Mouse (Mus musculus): ENCODE data around the gene Lsamp. TPM values are rescaled to one million over a fixed set of nuclear protein-coding genes. Genes with fewer than 3 reads are reported as not detected.

The Lsamp gene
- total and polyA plus RNA-seq, 2 experiments from 2014 or later = 0.61 to 0.95 TPM

DNA sequence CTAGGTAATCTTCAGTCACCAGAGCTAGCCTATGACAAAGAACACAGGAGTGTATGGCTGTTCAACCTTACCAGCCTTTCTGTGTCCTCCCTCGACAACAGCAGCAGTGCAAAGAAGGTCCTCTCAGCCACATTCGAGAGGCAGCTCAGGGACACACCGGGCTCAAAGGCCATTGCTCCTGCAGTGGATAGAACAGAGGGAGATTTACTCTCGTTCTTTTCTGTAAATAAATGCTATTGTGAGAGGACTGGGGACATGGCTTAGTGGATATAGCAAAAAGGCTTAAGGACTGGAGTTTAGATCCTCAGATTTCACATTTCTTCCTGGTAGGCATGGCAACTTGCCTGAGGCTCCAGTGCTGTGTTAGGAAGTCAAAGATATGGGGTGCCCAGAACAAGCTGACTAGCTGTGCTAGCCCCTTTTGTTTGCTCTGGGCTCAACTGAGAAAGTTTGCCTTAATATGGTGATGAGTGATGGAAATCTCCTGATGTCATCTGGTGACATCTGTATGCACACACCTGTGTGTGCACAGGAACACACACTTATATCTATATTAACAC lies 913.7 kb downstream of the Lsamp start:
- H3K36me3 ChIP-seq (replicated peaks; ENCODE audit: control insufficient read depth, insufficient read depth, low read length) = no peaks in the 10 kb centered on the region
- H3K9me3 ChIP-seq (replicated peaks; ENCODE audit: control insufficient read depth, low read length) = no peaks in the 10 kb centered on the region
- no peak overlapping the region for H3K4me3 ChIP-seq (ENCODE audit: low read depth, low read length)
- H3K4me1 ChIP-seq (ENCODE audit: control insufficient read depth, insufficient read depth) = no peaks in the 10 kb centered on the region
- no peak overlapping the region for H3K9ac ChIP-seq (replicated peaks; ENCODE audit: low read depth, low read length)
- no peak overlapping the region for H3K4me2 ChIP-seq (ENCODE audit: low read depth, low read length)
- H3K27ac ChIP-seq (ENCODE audit: low read depth) = no peak overlapping the region
- DNase-seq (ENCODE audit: low spot score) (no peak), ATAC-seq (ENCODE audit: insufficient read depth, low read depth) (no peak)
- no peak for TF ChIP-seq CTCF (IDR thresholded peaks at IDR 0.05; ENCODE audit: low read depth)
- TF ChIP-seq EP300 (IDR thresholded peaks at IDR 0.05; ENCODE audit: low read depth) = no peak
- WGBS = 64% methylated on average over 4 of the region's 4 CpGs
- H3K27me3 ChIP-seq (ENCODE audit: control insufficient read depth, insufficient read depth, low read length) = no peaks in the 10 kb centered on the region

DNA sequence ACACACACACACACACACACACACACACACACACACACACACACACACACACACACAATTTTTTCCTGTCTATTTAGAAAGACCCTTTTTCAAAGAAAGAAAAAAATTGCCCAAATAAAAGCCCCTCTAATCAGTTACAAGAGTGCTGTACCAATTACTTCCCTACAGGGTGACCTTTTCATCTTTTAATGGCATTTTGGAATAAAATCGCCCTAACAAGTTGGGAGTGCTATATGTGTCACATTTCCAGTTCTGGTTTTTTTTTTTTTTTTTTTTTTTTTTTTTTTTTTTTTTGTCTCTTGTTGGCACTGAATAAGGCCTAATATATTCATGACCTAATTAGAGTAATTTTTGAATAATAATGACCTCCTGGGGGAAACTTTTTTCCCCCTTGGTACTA lies 923.7 kb downstream of the Lsamp start:
- Histone ChIP-seq H3K4me2 (ENCODE audit: low read depth, low read length) (no peak overlapping the region), H3K27me3 (ENCODE audit: control insufficient read depth, insufficient read depth, low read length) (no peaks in the 10 kb centered on the region), H3K27ac (ENCODE audit: low read depth) (no peak overlapping the region), H3K4me3 (ENCODE audit: low read depth, low read length) (no peak overlapping the region), H3K4me1 (ENCODE audit: control insufficient read depth, insufficient read depth) (no peaks in the 10 kb centered on the region), H3K9ac (replicated peaks; ENCODE audit: low read depth, low read length) (no peak overlapping the region), H3K36me3 (replicated peaks; ENCODE audit: control insufficient read depth, insufficient read depth, low read length) (no peaks in the 10 kb centered on the region), H3K9me3 (replicated peaks; ENCODE audit: control insufficient read depth, low read length) (no peaks in the 10 kb centered on the region)
- TF ChIP-seq EP300 (IDR thresholded peaks at IDR 0.05; ENCODE audit: low read depth) = no peak
- TF ChIP-seq CTCF (IDR thresholded peaks at IDR 0.05; ENCODE audit: low read depth) = no peak
- 39% methylated on average over 1 of the region's 1 CpGs for WGBS
- ATAC-seq (ENCODE audit: insufficient read depth, low read depth) (no peak), DNase-seq (ENCODE audit: low spot score) (no peak)

DNA sequence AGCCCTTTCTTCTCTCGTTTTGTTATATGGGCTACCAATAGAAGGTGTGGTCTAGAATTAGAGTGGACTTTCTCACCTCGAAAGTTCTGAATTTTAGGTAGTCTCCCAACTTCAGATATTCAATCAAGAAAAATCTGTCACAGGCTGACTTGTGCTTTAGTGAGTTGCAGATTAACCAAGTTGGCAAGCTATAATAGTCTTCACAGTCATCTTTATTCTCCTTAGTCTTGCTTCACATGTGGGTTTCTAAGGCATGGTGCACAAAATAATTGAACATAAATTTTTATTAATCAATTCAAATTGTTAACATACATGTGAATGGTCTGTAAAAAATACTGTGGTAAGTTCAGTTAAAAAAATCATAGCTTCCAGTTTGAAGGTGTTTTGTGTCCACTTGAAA lies 930.0 kb downstream of the Lsamp start:
- Histone ChIP-seq H3K9me3 (replicated peaks; ENCODE audit: control insufficient read depth, low read length) (no peaks in the 10 kb centered on the region), H3K9ac (replicated peaks; ENCODE audit: low read depth, low read length) (no peak overlapping the region), H3K36me3 (replicated peaks; ENCODE audit: control insufficient read depth, insufficient read depth, low read length) (no peaks in the 10 kb centered on the region), H3K4me2 (ENCODE audit: low read depth, low read length) (no peak overlapping the region), H3K4me3 (ENCODE audit: low read depth, low read length) (no peak overlapping the region), H3K27me3 (ENCODE audit: control insufficient read depth, insufficient read depth, low read length) (no peaks in the 10 kb centered on the region), H3K4me1 (ENCODE audit: control insufficient read depth, insufficient read depth) (no peaks in the 10 kb centered on the region), H3K27ac (ENCODE audit: low read depth) (no peak overlapping the region)
- no peak for DNase-seq (ENCODE audit: low spot score)
- TF ChIP-seq CTCF (IDR thresholded peaks at IDR 0.05; ENCODE audit: low read depth) = no peak
- no peak for TF ChIP-seq EP300 (IDR thresholded peaks at IDR 0.05; ENCODE audit: low read depth)
- ATAC-seq (ENCODE audit: insufficient read depth, low read depth) = no peak
- 67% methylated on average over 2 of the region's 2 CpGs for WGBS

DNA sequence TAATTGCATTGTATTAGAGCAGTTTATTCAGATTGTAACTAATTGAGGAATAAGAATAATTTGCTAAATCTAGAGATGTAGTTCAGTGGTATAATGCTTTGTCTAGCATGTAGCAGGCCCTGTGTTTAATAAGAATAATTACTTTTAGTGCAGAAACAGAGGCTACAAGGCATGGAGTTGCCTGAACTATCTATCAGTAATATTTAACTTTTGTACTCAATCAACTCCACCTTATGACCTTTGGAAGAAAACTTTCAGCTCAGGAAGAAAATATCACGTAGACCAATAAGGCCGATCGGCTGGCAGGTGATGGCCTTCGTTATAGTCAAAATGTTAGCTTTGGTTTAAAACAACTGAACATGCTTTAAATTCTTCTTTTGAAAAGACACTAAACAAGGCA lies 946.4 kb downstream of the Lsamp start:
- no peaks in the 10 kb centered on the region for H3K36me3 ChIP-seq (replicated peaks; ENCODE audit: control insufficient read depth, insufficient read depth, low read length)
- H3K4me2 ChIP-seq (ENCODE audit: low read depth, low read length) = no peak overlapping the region
- H3K27ac ChIP-seq (ENCODE audit: low read depth) = no peak overlapping the region
- H3K9ac ChIP-seq (replicated peaks; ENCODE audit: low read depth, low read length) = no peak overlapping the region
- H3K9me3 ChIP-seq (replicated peaks; ENCODE audit: control insufficient read depth, low read length) = no peaks in the 10 kb centered on the region
- no peak for ATAC-seq (ENCODE audit: insufficient read depth, low read depth)
- no peaks in the 10 kb centered on the region for H3K27me3 ChIP-seq (ENCODE audit: control insufficient read depth, insufficient read depth, low read length)
- H3K4me3 ChIP-seq (ENCODE audit: low read depth, low read length) = no peak overlapping the region
- H3K4me1 ChIP-seq (ENCODE audit: control insufficient read depth, insufficient read depth) = no peaks in the 10 kb centered on the region
- 87% methylated on average over 4 of the region's 4 CpGs for WGBS
- DNase-seq (ENCODE audit: low spot score) = no peak
- TF ChIP-seq EP300 (IDR thresholded peaks at IDR 0.05; ENCODE audit: low read depth) (no peak), CTCF (IDR thresholded peaks at IDR 0.05; ENCODE audit: low read depth) (no peak)

DNA sequence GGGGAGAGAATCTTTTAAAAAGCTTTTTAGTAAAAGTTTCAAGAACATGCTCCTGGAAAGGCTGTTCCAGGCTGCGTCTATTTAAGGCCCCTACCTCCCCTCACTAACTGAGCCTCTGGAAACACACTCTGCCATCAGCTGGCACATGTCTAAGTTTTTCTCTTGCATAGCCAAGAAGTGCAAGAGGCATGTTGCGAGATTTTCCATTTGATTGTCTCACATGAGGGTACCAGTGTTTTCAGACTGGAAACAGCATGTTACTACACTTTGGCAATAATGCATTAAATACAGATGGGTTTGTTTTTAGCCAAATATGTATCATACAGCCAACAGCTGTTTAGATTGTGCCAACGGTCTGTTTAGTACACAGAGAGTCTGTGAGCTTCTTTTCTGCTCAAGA lies 958.1 kb downstream of the Lsamp start:
- DNase-seq (ENCODE audit: low spot score) (no peak), ATAC-seq (ENCODE audit: insufficient read depth, low read depth) (no peak)
- no peaks in the 10 kb centered on the region for H3K27me3 ChIP-seq (ENCODE audit: control insufficient read depth, insufficient read depth, low read length)
- H3K9ac ChIP-seq (replicated peaks; ENCODE audit: low read depth, low read length) = no peak overlapping the region
- TF ChIP-seq CTCF (IDR thresholded peaks at IDR 0.05; ENCODE audit: low read depth) = no peak
- no peak for TF ChIP-seq EP300 (IDR thresholded peaks at IDR 0.05; ENCODE audit: low read depth)
- 76% methylated on average over 3 of the region's 3 CpGs for WGBS
- H3K9me3 ChIP-seq (replicated peaks; ENCODE audit: control insufficient read depth, low read length) = no peaks in the 10 kb centered on the region
- no peaks in the 10 kb centered on the region for H3K4me1 ChIP-seq (ENCODE audit: control insufficient read depth, insufficient read depth)
- H3K4me2 ChIP-seq (ENCODE audit: low read depth, low read length) = no peak overlapping the region
- no peak overlapping the region for H3K4me3 ChIP-seq (ENCODE audit: low read depth, low read length)
- H3K27ac ChIP-seq (ENCODE audit: low read depth) = no peak overlapping the region
- no peaks in the 10 kb centered on the region for H3K36me3 ChIP-seq (replicated peaks; ENCODE audit: control insufficient read depth, insufficient read depth, low read length)

DNA sequence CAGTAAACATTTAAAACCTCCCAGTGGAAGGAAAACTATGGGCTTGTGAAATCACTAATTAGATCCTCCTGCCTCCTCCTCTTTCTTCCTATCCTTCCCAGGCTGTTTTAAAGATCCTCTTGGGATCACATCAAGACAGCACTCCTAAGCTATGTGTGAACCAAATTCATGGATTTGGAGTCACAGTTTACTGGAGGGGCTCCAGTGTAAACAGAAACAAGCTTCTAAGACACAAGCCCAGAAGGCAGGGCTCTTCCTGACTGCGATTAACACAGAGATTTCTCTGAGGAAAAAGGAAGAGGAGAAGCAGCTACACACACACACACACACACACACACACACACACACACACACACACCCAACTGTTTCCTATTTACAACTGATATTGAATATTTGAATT lies 961.7 kb downstream of the Lsamp start:
- no peaks in the 10 kb centered on the region for H3K9me3 ChIP-seq (replicated peaks; ENCODE audit: control insufficient read depth, low read length)
- no peak for TF ChIP-seq CTCF (IDR thresholded peaks at IDR 0.05; ENCODE audit: low read depth)
- TF ChIP-seq EP300 (IDR thresholded peaks at IDR 0.05; ENCODE audit: low read depth) = no peak
- no peaks in the 10 kb centered on the region for H3K36me3 ChIP-seq (replicated peaks; ENCODE audit: control insufficient read depth, insufficient read depth, low read length)
- no peaks in the 10 kb centered on the region for H3K4me1 ChIP-seq (ENCODE audit: control insufficient read depth, insufficient read depth)
- H3K4me2 ChIP-seq (ENCODE audit: low read depth, low read length) = no peak overlapping the region
- no peak overlapping the region for H3K9ac ChIP-seq (replicated peaks; ENCODE audit: low read depth, low read length)
- DNase-seq (ENCODE audit: low spot score) (no peak), ATAC-seq (ENCODE audit: insufficient read depth, low read depth) (no peak)
- 37% methylated on average over 1 of the region's 1 CpGs for WGBS
- H3K4me3 ChIP-seq (ENCODE audit: low read depth, low read length) = no peak overlapping the region
- no peaks in the 10 kb centered on the region for H3K27me3 ChIP-seq (ENCODE audit: control insufficient read depth, insufficient read depth, low read length)
- no peak overlapping the region for H3K27ac ChIP-seq (ENCODE audit: low read depth)
